Mouse (Mus musculus) hindbrain, postnatal 0 days (tissue): ENCODE measurements around the gene Wdr59. TPM values are rescaled to one million over a fixed set of nuclear protein-coding genes. Genes with fewer than 3 reads are reported as not detected.

Experiments used
- ATAC-seq: fragments of 200-750 bp; cut with Nextera tagmentation; 2 replicates; pipeline ENCODE4 v1.8.0; 2017; ENCODE audit warnings: mild to moderate bottlenecking, moderate TSS enrichment, moderate library complexity
- DNase-seq: peaks from one replicate; pipeline ENCODE4 v3.0.0-alpha.2; 2015; ENCODE audit warnings: low spot score
- H3K27ac ChIP-seq: fragments of 300-500 bp; sonication (generic); 2 replicates; pipeline ENCODE4 v1.5.1; 2014; ENCODE audit warnings: mild to moderate bottlenecking
- H3K27me3 ChIP-seq: fragments of 300-500 bp; sonication (generic); 2 replicates; pipeline ENCODE4 v1.6.1; 2014; ENCODE audit warnings: low read length, mixed read lengths; ENCODE audit not compliant: insufficient read depth
- H3K36me3 ChIP-seq: fragments of 300-500 bp; sonication (generic); 2 replicates; pipeline ENCODE4 v1.6.1; 2014; ENCODE audit warnings: low read length, mixed read lengths; ENCODE audit not compliant: insufficient read depth
- H3K4me1 ChIP-seq: fragments of 300-500 bp; sonication (generic); 2 replicates; pipeline ENCODE4 v1.6.1; 2014; ENCODE audit warnings: antibody characterized with exemption, low read length, mixed read lengths; ENCODE audit not compliant: insufficient read depth
- H3K4me2 ChIP-seq: fragments of 300-500 bp; sonication (generic); 2 replicates; pipeline ENCODE4 v1.6.1; 2014; ENCODE audit warnings: low read depth, mild to moderate bottlenecking, low read length, moderate library complexity, mixed read lengths
- H3K4me3 ChIP-seq: fragments of 300-500 bp; sonication (generic); 2 replicates; pipeline ENCODE4 v1.5.1; 2014; ENCODE audit warnings: low read length
- H3K9ac ChIP-seq: fragments of 300-500 bp; sonication (generic); replicated peaks from 2 replicates; pipeline ENCODE4 v1.6.1; 2014; ENCODE audit warnings: mild to moderate bottlenecking, low read length, moderate library complexity, mixed read lengths
- H3K9me3 ChIP-seq: fragments of 300-500 bp; sonication (generic); 2 replicates; pipeline ENCODE4 v1.6.1; 2016; ENCODE audit warnings: low read length, mixed read lengths
- CTCF ChIP-seq: IDR thresholded peaks from 2 replicates; pipeline ENCODE4 v1.5.1; 2016; ENCODE audit warnings: antibody characterized with exemption, control low read depth, low read depth
- WGBS: fragments of 180-500 bp; shearing (Covaris S2); extraction: QIAGEN DNeasy Blood & Tissue Kit; methylation state at CpG from one replicate; pipeline ENCODE4 v1.1.7; 2014; 5-methylcytosine and 5-hydroxymethylcytosine counted together
- polyA plus RNA-seq: library from polyadenylated mRNA; unstranded; fragments of >200 nt; fragmentation: Nextera tagmentation; extraction: Ambion mirVana; gene quantifications from 2 replicates; pipeline ENCODE4 v1.2.1, GENCODE M21; 2015
- total RNA-seq: library from RNA; depleted of rRNA; stranded (reverse); fragments of >200 nt; gene quantifications from 2 replicates; pipeline ENCODE4 v1.2.3, GENCODE M21; 2014; rRNA removed

Wdr59 gene
- 10.5 and 15.0 TPM in 2 replicates for total RNA-seq
- polyA plus RNA-seq: 6.4 and 6.6 TPM in 2 replicates

- DNase-seq (peak; percentile 99), ATAC-seq (peak; percentile 99)
- TF ChIP-seq CTCF: peak; percentile 41
- H3K27me3 ChIP-seq: no peaks in the 10 kb centered on the region
- H3K4me1 ChIP-seq: no peaks in the 10 kb centered on the region
- peak within 1 kb of the TSS; percentile 64 for H3K4me3 ChIP-seq
- H3K4me2 ChIP-seq: peak within 1 kb of the TSS; percentile 60
- H3K36me3 ChIP-seq: no peaks in the 10 kb centered on the region
- peak within 1 kb of the TSS; percentile 80 for H3K27ac ChIP-seq
- WGBS: under 1% methylated on average over 34 of the region's 34 CpGs
- peak within 1 kb of the TSS; percentile 56 for H3K9ac ChIP-seq
- no peaks in the 10 kb centered on the region for H3K9me3 ChIP-seq
Measured at GRCm38 (mm10) chr8:111521713-111522429, at the start of gene Wdr59. TSS of gene Wdr59 (minus strand) at chr8:111522092.

GRCm38 (mm10) chr8:111571661-111572060 lies 49.8 kb upstream of the Wdr59 start:
- Histone ChIP-seq H3K4me3 (no peak overlapping the region), H3K27me3 (no peaks in the 10 kb centered on the region), H3K36me3 (no peaks in the 10 kb centered on the region), H3K9ac (no peak overlapping the region), H3K4me1 (peaks cover 19% of the 10 kb centered on the region), H3K4me2 (no peak overlapping the region), H3K9me3 (no peaks in the 10 kb centered on the region), H3K27ac (no peak overlapping the region)
- no peak for ATAC-seq
- WGBS: 88% methylated on average over 10 of the region's 10 CpGs
- TF ChIP-seq CTCF: no peak
- no peak for DNase-seq

- Histone ChIP-seq H3K9me3 (no peaks in the 10 kb centered on the region), H3K27me3 (no peaks in the 10 kb centered on the region), H3K4me3 (no peak overlapping the region), H3K4me1 (peaks cover 27% of the 10 kb centered on the region), H3K9ac (no peak overlapping the region), H3K36me3 (no peaks in the 10 kb centered on the region), H3K27ac (no peak overlapping the region), H3K4me2 (no peak overlapping the region)
- no peak for TF ChIP-seq CTCF
- no peak for DNase-seq
- 62% methylated on average over 2 of the region's 2 CpGs for WGBS
- ATAC-seq: no peak
Measured at GRCm38 (mm10) chr8:111570432-111570831, 48.5 kb upstream of the Wdr59 start.

- H3K27me3 ChIP-seq: no peaks in the 10 kb centered on the region
- H3K9ac ChIP-seq: no peak overlapping the region
- H3K4me1 ChIP-seq: peaks cover 27% of the 10 kb centered on the region
- H3K4me3 ChIP-seq: no peak overlapping the region
- TF ChIP-seq CTCF: no peak
- no peaks in the 10 kb centered on the region for H3K36me3 ChIP-seq
- 73% methylated on average over 4 of the region's 4 CpGs for WGBS
- ATAC-seq: no peak
- no peak overlapping the region for H3K4me2 ChIP-seq
- peak; percentile 7 for DNase-seq
- no peak overlapping the region for H3K27ac ChIP-seq
- no peaks in the 10 kb centered on the region for H3K9me3 ChIP-seq
Measured at GRCm38 (mm10) chr8:111569926-111570325, 48.0 kb upstream of the Wdr59 start.

- Histone ChIP-seq H3K36me3 (no peaks in the 10 kb centered on the region), H3K27ac (peak overlapping the region; percentile 60), H3K4me2 (no peak overlapping the region), H3K4me1 (peaks cover 27% of the 10 kb centered on the region), H3K9ac (no peak overlapping the region), H3K9me3 (no peaks in the 10 kb centered on the region), H3K4me3 (no peak overlapping the region), H3K27me3 (no peaks in the 10 kb centered on the region)
- DNase-seq: no peak
- 58% methylated on average over 3 of the region's 3 CpGs for WGBS
- TF ChIP-seq CTCF: no peak
- no peak for ATAC-seq
Measured at GRCm38 (mm10) chr8:111568029-111568428, 46.1 kb upstream of the Wdr59 start.

GRCm38 (mm10) chr8:111567571-111567970 lies 45.7 kb upstream of the Wdr59 start:
- H3K36me3 ChIP-seq: no peaks in the 10 kb centered on the region
- no peak overlapping the region for H3K4me3 ChIP-seq
- WGBS: 44% methylated on average over 3 of the region's 3 CpGs
- no peak for TF ChIP-seq CTCF
- peaks cover 27% of the 10 kb centered on the region for H3K4me1 ChIP-seq
- no peak overlapping the region for H3K4me2 ChIP-seq
- no peaks in the 10 kb centered on the region for H3K9me3 ChIP-seq
- DNase-seq (no peak), ATAC-seq (no peak)
- H3K27ac ChIP-seq: peak overlapping the region; percentile 60; the same call in 1 of the 2 replicates
- no peak overlapping the region for H3K9ac ChIP-seq
- no peaks in the 10 kb centered on the region for H3K27me3 ChIP-seq

GRCm38 (mm10) chr8:111566326-111566725 lies 44.4 kb upstream of the Wdr59 start:
- no peak overlapping the region for H3K4me2 ChIP-seq

More at GRCm38 (mm10) chr8:111566326-111566725, 44.4 kb upstream of the Wdr59 start:
- Histone ChIP-seq H3K27ac (no peak overlapping the region), H3K9ac (no peak overlapping the region), H3K36me3 (no peaks in the 10 kb centered on the region), H3K9me3 (no peaks in the 10 kb centered on the region), H3K4me1 (peaks cover 27% of the 10 kb centered on the region), H3K27me3 (no peaks in the 10 kb centered on the region), H3K4me3 (no peak overlapping the region)
- no peak for TF ChIP-seq CTCF
- ATAC-seq: no peak
- WGBS: 69% methylated on average over 9 of the region's 9 CpGs
- no peak for DNase-seq
